Mouse (Mus musculus) erythroblast, embryonic 14.5 days (primary cell): Measurements from ENCODE around the gene Anks1.
"Not testable (repeated sequence)": the region's sequence is repeated elsewhere in the genome, so short reads cannot be mapped to it uniquely, and the experiment has no call there.

Source experiments
- GATA1 ChIP-seq: IDR thresholded peaks from 2 replicates; pipeline ENCODE4 v1.6.1; 2012; ENCODE audit warnings: low read length, inconsistent platforms, mixed read lengths
- TAL1 ChIP-seq: IDR thresholded peaks from 3 replicates; pipeline ENCODE4 v1.6.1; 2012; ENCODE audit warnings: low read length, inconsistent platforms, mixed read lengths

GRCm38 (mm10) chr17:27999683-28000273 lies 90.7 kb downstream of the Anks1 start:
- TF ChIP-seq GATA1, TAL1: not testable (repeated sequence)
